Mouse (Mus musculus) kidney, postnatal 14 days (tissue): ENCODE data around the gene Adam12.

Source experiments
- DNase-seq: peaks from one replicate; pipeline ENCODE4 v3.0.0; 2022; ENCODE audit warnings: mixed read lengths

Gene Adam12

DNA sequence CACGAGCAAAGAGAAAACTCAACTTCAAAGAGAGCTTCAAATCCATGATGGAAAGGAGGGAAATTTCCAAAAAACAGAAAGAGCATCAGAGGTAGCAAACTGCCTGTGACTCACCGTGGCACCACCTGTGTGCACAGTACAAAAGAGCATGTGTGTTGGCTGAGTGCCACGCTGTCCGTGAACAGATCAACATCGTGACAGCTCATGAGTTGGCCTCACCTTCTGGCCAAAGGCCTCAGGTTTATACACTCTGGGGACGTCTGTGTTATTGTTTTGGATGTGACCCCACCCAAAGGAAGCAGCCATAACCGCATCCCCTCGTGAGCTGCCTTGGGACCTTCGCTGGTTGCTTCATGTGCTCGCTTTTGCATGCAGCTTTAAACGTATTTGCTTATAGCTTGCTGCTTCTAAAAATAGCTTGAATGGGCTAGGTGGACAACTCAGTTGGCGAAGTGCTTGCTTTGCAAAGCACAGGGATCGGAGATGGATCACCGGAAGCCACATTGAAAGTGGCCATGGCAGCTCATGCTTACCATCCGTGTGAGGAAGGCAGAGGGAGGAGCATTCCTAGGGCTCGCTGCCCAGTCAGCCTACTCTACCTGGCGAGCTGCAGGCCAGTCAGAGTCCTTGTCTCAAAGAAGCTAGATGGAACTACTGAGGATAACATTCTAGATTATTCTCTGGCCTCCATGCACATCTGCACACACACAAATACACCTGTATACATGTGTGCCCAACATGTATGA lies 151.8 kb downstream of the Adam12 start:
- DNase-seq: peak; percentile 17

DNA sequence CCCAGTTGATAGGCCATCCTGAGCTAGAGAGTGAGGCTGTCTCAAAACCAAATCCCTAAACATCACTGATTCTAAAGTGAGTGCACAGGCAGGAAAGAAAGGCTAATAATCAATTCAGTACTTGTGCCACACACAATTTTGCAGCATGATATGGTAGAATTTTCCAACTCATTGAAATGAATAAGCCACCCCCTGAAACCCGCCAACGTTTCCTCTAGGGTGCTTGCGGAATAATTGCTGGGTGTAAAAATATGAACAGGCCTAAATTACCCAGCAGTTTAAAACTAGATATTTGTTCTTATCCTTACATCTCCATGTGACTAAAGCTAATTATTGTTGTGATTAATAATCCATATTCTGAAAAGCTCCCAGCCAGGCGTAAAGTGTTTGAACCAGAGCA lies 154.3 kb downstream of the Adam12 start:
- no peak for DNase-seq

DNA sequence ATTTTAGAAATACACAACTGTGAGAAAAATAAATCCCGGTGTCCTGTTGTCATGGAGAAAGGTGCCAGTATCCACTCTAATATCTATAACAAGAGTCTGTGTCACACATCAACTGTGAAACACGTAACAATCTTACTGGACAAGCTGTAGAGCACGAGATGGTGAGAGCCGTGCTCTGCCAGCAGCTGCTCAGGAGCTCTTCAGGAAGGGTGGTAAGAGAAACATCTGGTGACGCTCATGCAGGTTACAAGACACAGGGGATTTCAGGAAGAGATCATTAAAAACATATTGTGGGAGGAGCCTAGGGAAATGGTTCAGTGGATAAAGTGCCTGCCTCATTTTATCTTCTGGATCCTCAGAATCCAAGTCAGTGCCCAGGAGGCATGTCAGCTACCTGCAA lies 158.9 kb downstream of the Adam12 start:
- DNase-seq: no peak

DNA sequence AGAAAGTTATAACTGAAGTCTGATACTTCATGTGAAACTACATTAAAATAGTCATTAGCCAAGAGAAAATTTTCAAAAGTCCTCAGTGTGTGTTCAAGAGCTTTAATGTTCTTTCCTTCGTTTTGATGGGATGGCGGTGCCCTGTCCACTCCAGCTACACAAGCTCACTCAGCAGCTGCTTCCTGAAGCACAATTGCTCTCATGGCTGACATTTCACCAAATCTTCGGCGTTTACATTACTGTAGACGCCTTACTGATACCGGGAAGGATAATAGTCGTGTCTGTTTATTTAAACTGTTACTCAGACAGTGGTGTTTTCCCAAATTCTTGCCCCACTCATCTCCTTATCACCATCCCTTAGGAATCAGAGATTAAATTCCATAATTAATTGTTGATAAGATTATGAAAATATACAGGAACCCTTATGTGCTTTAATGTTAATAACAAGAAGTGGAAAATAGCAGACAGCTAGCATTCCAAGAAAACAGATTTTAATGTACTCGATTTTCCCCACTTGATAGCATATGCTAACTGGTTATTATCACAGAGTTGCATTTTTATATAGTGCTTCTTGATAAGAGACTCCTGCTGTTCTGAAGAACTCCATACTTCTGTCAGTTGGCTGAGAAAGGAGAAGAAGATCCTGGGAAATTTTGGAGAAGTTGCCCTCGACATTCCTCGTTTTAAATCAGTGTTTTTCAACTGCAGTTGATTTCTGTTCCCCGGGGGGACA lies 160.6 kb downstream of the Adam12 start:
- no peak for DNase-seq

DNA sequence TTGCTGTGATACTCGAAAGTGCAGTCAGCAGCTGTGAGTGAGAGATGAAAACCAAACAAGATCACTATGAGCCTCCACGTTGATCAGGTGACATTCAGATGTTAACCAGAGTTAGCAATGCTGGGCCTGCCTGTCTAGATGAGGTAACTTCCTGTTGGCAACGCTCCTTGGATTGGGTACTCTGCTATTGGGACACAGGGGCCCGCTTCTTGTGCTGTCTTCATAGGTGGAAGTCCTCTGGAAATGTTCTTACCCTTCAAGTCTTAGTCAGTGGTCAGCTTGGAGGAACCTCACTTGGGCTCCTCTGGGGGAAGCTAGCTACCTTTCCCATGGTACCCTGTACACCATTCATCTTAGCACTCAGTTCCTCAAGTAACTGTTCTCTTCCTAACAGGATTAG lies 169.3 kb downstream of the Adam12 start:
- no peak for DNase-seq

DNA sequence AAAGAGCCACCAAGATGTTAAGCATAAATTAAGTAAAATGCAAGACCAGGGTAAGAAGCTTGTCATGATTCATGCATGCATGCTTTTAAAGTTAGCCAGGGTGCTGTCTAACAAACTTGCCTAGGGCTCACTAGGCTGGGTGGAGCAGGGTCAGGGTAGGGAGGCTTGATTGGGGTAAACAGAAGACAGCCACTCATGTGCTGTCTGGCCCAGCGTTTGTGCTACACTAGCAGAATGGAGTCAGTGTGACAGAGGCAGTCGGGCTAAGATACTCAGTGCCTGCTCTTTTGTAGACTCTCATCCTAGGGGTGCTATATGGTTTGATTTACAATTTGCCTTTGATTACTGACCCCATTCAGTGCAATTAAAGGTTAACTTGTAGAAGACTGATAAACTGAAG lies 179.5 kb downstream of the Adam12 start:
- no peak for DNase-seq

DNA sequence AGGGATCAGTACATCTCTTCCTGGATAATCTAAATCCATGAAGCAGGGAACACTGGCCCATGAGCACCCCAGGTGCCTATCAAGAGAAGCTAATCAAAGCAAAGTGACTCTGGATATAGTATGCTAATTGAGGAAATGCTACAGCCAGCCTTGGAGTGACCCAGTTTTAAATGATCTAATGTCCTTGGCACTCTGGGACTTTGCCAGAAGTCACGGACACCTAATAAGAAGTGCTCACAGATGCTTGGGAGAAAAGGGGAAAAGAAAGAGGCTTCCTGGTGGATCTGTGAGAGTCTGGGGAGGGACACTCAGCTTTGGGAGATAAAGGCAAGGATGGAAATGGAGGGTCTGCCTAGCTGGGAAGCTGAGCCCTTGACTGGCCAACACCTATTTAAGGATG lies 181.6 kb downstream of the Adam12 start:
- DNase-seq: no peak

DNA sequence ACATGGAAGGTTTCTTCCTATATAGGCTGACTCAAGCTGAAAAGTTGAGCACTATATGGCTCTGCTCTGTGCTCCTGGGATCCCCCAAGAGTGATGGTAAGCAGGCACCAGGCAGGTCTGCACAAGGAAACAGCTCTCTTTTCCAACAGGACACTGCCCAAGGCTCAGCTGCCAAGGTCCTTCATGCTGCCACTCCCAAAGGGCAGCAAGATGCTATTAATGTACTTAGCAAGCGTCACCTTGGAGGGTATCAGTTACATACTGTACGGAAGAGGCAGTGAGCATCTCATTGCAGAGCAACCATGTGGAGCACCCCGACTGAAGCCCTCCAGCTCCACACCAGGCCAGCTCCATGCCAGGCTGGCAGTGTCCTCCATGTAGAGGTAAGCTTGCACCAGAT lies 185.6 kb downstream of the Adam12 start:
- no peak for DNase-seq

DNA sequence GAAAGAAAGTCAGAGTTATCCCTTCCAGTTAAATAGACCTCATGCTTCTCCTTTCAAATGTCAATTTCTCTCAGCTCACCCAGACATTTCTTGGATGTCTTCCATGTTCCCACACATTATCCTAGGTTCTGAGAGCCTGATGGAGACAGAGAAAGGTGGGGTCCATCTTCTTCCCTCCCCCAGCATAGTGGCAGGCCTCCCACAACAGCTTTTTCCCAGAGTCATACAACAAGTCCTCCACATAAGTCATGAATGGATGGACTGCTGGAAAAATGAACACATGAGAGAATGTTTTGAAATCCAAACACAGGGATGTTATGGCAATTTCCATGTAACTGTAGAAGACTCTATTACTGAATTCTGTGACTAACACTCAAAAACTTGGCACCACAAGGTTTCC lies 188.4 kb downstream of the Adam12 start:
- DNase-seq: no peak

DNA sequence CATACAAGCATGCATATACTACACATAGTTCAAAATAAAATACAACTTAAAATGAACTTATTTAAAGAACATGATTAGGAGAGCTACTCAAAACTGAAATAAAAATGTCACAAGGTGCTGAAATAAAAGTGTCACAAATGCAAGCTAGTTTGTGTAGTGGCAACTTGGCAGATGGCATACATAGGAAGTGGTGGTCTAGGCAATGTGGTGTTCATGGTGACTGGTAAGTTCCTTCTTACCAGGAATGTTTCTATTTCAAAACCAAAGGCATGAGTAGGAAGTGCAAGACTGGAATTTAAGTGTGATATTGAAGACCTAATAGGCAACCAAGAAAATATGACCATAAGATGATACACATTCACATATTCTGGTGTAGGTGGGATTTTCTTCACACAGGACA lies 189.3 kb downstream of the Adam12 start:
- no peak for DNase-seq

DNA sequence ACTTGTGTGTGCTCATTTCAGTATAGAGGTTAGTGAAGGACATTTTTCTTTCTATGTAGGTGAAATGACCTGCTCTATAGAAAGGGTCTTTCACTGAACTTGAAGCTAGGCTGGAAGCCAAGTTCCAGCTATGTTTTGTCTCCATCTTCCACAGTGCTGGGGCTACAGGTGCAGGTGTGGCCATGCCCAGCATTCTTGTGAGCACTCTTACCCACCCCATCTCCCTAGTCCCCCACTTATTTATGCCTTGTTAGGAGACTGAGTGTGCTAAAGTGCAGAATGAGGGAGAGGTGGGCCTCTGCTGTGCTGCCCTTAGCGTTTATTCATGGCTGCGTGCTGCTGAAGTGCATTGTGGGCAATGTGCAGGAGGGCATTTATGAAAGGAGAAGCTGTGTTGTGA lies 198.0 kb downstream of the Adam12 start:
- no peak for DNase-seq

DNA sequence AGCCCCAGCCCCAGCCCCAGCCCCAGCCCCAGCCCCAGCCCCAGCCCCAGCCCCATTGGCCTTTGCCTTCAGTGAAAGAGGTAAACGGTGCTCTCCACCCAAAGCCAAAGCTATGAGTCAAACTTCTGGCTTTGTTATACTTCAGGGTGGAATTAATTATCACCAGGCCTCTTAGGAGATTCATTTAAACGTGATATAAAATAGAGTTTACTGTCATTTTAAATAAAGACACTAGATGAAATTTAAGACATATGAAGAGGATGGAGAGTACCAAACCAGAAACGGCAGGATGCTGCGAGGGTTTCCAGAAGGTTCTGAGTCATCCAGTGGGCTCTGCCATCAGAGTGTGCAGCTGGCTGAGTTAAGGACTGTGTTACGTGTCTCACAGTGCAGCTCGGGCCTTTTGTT lies 199.0 kb downstream of the Adam12 start:
- no peak for DNase-seq

DNA sequence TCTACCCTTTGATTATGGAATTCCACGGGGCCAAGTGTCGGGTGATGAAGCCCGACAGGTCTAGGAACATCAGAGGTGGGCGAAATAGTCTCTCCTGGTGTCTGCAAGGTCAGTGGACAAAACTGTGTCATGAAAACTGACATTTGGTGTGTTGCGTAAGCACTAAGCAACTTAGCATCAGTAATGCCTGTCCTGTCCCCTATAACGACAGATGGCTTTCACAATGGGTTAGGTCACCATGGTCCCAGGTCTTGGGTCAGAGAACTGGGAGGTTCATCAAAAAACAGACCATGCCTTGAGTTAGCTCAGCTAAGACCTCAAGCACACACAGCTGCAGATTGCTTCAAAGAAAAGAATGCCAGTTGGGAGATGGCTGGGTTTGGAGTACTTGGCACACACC lies 200.2 kb downstream of the Adam12 start:
- DNase-seq: no peak

DNA sequence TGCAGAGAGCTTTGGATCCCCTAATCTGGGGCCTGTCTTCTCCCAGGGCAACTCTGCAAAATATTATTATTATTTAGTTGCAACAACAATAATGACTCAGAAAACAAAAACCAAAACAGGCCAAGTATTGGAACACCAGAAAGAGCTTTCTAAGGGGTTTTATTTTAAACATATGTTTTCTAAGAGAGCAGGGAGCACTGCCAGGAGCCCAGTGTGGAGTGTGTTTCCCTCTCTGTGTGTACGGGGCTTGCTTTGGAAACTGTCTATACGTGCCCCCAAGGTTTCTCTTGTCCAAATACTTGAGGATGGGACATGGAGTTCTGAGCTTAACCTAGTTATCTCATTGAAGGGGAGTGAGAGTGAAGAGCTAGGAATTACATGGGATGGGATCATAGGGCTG lies 200.7 kb downstream of the Adam12 start:
- DNase-seq: no peak

DNA sequence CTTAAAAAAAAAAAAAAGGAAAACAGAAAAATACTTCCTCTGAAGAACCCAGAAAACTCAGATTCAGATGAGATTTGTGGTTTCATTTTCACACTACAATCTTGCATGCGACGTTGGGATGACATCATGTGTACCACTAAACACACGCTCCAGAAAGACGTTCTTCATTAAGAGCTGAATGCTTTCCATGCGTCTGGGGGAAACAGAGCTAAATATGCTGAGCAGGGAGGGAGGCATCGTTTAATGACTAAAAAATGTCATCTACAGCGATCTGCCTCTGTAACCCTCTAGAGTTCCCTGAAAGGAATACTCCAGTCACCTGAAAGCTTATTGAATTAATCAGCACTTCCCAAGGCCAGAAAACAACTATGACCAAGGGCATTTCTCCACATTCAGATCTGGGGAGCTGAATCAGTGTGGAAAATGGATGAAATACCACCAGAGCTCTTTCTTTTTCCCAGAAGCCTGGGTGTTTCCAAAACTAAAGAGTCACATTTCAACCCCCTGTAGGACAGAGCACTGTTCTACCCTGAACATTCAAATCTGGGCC lies 203.6 kb downstream of the Adam12 start:
- DNase-seq: no peak

DNA sequence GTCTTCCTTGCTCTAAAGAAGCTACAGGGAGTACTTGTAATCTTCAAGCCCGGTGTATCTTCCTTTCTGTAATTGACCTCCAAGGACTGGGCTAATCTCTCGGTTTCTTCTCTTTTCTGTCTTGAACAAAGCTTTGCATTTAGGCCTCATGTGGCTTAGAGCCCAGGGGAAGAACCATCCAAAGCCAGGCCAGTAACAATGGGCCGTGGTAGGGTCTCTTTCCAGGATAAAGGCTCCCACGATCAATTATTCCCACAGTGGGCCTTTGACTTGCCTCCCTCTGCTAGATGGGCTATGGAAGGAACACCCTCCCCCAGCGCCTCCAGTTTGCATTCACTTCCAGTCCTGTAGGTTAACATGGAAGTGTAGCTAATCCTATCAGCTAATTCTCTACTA lies 204.9 kb downstream of the Adam12 start:
- no peak for DNase-seq

DNA sequence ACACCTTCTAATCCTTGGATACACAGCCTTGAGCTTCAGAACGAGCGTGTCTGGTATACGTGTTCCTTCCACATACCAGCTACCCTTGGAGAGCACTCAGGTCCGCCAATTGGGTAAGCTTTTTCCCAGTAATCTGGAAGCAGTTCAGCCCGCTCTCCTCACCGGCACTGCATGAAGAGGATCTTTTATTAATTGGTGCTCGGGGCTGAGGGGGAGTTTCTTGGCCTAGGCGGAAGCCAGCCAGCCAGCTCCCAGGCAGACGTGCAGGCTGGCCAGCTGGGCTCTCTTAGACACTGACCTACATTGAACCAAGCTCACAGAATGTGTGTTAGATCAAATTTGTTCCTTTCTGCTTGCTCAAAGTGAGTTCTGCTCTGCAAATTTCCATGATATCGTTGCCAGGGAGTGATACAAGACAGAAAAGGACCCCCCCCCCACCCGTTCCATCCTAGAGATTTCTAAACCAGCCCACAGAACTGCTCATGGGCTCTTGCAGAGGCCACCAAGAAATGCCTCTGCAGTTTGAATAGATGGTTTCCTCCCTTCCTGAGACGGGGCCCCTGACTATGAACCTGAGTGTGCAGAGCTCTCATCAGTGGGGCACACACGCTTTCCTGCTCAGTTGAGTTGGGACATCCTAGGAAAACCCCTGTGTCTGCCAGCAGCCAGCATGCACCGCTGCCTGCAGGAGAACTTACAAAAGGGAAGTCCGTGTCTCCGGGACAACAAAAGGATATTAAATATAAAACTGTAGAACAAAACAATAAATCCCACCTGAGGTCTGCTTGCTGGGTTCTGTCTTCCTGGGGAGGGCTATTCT lies 205.5 kb downstream of the Adam12 start:
- DNase-seq: peak; percentile 71

DNA sequence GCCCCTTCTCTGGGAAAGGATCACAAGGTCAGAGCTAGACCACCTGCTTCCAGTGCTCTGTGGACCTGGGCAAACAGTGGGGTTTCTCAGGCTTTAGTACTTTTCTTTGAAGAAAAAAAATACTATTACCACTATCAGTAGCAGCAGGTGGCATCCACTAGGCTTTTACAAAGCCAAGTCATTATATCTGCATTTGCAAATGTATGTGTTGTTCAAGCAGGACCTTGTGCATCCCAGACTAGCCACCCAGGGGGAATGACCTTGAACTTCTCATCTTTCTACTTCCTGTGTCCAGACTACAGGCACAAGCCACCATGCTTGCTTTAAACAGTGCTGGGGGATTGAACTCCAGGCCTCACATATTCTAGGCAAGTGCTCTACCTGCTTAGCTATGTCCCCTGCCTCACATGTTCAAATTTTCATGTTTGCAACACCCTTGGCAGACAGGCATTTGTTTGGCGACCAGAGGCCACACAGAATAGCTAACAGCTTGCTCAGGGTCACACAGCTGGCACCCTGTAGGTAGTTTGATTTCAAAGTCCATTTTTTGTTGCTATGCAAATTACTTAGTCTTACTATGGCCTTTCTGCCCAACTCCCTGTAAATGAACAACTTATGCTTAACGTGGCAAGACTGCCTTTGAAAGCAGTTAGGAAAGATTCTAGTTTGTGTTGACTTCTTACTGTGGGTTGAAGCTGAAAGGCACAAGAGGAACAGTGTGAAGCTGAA lies 209.6 kb downstream of the Adam12 start:
- peak; percentile 46 for DNase-seq

DNA sequence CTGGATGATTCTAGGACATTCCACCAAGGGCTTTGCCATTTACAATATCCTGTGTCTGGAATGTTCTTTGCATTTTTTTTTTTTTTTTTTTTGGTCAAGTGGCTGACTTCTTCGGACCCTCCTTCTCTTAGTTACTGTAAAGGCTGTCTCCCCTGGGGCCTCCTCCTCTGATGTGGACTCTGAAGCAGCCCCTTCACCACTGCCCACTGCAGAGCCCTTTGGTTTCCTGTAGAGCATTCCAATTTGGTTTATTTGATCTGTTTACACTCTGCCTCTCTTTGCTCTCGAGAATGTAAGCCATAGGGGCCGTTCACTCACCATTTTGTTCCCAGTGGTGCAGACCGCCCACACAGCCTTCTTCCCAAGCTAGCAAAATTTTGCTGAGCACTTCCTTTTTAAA lies 216.7 kb downstream of the Adam12 start:
- no peak for DNase-seq

DNA sequence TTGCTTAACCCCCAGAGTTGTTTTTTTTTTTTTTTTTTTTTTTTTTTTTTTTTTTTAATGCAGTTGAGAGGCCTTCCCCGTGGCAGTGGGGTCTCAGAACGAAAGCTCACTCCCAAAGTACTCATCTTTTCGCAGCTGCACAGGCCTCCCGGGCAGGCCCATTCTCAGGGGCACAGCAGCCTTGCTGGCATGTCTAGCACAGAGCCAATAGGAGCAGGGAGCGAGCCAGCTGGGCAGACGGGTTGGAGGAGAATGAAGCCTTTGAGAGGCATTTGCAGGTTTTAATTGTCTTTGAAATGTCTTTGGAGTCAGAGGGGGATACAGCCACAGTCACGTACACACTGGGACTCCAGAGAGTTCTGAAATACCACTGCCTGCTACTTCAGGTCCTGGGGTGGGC lies 217.2 kb downstream of the Adam12 start:
- DNase-seq: no peak

DNA sequence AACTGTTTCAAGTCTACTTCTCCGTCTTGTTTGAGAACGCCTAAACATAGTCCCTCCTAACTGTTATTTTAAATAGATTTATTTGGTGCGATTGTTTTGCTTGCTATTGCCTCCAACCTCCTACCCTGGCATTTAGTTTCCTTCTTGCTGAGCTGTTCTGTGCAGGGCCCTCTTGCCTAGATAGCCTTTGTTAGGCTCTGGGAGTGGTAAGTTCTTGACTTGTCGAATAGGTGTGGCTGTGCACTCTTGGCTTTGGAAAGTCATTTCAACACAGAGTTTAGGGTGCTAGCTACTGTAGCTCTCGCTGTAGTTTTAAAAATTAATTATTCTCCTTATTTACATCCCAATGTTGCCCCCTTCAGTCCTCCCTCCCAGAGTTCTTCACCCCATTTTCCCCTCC lies 222.8 kb downstream of the Adam12 start:
- no peak for DNase-seq

DNA sequence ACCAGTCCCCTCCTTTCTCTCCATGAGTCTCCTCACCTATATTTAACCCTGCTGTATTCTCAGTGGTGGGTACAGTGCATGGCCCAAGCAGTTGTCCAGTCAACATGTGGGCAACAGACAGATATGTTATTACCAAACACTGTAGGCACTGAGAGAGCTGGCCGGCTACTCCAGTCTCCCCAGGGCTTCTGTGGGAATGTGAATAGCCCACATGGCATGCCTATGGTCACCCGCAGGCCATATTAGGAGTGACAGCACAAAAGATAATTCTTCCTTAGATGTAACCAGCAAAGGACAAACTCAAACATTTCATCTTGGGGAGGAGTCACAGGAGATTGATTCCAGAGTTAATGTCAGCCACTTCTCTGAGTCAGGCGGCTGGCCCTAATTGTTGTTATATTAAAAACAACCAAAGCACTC lies 224.0 kb downstream of the Adam12 start:
- no peak for DNase-seq

DNA sequence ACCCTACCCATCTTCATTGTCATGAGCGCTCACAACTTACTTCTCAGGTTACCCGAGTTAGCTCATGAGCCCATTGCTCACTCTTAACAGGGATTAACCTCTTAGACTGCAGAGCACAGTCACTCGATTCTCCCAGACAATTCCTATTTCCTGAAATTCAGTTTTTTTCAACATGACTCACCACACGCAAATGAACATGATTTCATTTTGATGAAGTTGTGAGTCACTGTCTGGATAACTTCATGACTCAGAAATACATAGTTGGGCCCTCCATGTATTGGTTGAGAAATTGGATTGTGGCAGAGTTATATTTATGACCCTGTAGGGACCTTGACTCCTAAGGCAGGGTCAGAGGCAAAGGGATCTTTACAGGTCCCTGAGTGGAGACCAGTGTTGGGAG lies 230.4 kb downstream of the Adam12 start:
- DNase-seq: no peak
